Mouse (Mus musculus): ENCODE results near the gene Ano1. TPM values are rescaled to one million over a fixed set of nuclear protein-coding genes. Genes with fewer than 3 reads are reported as not detected.

Gene Ano1
- total RNA-seq, 2 experiments from 2014 or later, result 2.9 to 3.3 TPM

DNA sequence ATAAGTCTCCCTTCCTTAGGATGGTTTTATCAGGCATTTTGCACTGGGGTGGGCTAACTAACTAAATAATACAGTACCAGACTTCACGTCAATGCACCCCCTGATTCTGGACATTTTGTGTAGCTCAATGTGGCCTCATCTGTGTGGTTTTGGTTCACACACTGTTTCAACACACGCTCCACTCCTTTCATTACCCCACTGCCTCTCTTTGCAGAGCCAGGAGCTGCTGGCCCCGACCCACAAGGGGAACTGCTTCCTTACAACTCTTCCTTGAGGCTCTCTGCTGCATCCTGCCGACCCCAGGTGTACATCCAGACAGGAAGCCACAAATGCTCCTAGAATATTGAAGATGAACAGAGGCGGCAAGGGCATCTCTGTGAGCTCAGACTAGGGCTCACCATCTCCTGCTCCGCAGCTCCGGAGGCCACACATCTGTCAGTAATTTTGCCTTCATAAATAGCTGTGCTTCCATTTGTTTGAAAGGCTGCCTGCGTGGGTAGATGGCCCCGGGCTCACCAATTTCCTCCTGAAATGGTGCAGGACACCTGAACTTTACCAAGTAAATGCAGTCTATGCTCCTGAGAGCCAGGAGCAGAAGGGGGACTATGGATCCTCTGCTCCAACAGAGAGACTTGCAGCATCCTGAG, 17.8 kb upstream of the Ano1 start:
- intact Hi-C loops (cut with DNase I), result no loop called here
- DNase-seq (ENCODE audit: low spot score in 2 of 2), result no peak

DNA sequence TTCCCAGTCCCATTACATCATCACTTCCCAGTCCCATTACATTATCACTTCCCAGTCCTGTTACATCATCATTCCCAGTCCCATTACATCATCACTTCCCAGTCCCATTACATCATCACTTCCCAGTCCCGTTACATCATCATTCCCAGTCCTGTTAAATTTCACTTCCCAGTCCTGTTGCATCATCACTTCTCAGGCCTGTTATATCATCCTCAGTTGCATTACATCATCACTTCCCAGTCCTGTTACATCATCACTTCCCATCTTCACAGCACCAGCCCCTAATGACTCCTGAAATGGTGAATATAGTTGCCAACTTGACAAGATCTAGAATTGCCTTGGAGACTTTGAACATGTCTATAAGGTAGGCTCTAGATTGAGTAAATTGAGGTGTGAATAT, 17.1 kb upstream of the Ano1 start:
- no peak for DNase-seq (ENCODE audit: low spot score in 2 of 2)
- intact Hi-C loops (cut with DNase I), result no loop called here

DNA sequence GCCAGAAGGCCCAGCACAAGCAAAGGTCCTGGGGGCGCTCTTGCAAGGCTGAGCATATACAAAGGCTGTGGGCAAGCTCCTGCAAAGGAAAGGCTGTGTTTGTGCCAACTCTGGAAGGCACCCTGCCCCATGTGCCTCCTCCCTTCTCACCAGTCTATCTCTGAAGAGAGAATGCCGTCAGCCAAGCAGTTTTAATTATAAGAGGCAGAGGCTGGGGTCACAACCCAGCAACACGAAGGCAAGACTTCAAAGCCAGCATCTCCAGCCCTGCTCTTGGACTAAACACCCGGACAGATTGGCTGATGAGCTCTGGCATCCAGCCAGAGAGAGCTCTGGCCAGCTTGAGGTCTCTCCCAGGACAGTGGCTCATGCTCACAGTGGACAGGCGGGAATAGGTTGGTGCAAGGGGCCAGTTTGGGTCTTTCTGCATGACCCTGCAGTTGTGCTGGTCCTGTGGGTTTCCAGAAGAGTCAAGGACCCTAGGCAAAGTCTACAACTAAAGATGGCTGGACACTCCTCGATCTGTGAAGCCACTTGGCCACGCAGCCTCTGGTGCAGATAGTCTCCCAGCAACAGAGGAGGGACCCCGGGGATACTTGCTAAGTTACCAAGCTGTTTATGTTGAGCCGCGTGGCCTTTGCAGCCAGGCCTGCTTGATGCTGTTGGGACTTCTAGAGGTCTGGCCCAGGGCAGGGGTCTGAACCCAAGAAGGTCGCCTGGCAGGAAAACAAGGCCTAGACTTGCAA, 12.9 kb upstream of the Ano1 start:
- DNase-seq (ENCODE audit: low spot score in 2 of 2), result no peak
- intact Hi-C loops (cut with DNase I), result no loop called here

DNA sequence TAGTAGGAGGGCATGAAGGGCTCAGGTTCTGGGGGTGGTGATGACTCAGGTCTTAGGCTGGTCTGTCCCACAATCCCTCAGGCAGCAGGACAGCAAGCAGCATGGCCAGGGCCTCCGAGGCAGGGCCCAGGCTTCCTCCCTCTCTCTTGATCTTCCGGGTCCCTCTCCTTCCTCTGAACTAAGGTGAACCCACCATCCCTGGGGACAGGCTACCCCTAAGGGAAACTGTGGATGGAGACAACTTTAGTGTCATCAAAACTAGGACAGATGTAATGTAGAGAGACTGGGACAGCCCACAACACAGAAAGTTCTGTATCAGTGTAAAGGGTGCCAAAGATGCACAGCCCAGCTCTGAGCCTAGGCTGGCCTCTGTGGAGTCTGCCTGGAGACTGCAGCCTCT, 12.2 kb upstream of the Ano1 start:
- no peak for DNase-seq (ENCODE audit: low spot score in 2 of 2)
- intact Hi-C loops (cut with DNase I), result no loop called here

DNA sequence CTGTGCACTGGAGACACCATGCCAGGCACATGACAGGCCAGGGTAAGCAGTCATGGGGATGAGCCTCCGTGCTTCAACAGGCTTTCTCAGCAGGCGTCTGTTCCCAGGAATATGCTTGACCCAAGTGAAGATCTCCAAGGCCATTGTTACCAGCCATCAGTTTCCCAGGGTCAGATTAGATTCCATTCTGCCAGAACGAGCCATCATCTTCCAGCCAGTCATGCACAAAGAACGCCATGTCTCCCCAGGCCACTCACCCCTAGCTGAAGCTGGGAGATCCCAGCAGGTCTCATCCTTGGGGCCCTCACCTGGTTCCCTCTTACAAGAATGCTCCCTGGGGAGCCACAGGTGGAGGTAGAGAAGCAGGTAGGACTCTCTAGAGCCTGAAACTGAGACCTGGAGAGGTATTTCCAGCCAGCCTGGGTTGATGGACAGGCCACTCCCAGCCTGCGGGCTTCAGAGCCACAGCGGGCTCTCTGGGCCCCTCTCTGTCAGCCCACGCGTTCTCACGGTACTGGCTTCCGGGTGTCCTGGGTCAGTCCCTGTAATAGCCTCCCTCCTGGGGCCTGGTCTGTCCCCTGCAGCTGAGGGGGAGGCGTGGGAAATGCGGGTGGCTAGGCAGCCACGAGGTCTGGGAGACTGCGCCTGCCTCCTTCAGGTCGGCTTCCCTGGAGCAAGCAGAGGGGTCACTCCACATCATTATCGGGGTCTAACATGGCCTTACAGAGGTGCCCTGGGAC, 10.9 kb upstream of the Ano1 start:
- no peak for DNase-seq (ENCODE audit: low spot score in 2 of 2)
- intact Hi-C loops (cut with DNase I), result no loop called here

DNA sequence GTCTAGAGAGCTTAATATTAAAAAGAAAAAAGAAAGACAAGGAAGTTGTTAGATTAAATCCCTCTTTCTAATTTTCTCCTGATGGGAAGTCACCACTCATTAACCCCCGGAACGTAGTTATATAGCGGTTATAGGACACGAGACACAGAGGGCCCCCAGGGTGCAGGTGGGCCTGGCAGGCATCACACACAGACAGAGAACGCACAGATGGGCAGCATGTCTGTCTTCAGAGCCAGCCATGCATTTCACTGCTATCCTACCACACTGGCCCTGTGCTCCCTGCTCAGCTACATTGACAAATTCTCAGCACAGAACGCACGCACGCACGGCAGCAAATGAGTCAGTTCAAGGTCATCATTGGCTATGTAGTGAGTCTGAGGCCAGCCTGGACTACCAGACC, 8.5 kb upstream of the Ano1 start:
- intact Hi-C loops (cut with DNase I), result no loop called here
- DNase-seq (ENCODE audit: low spot score in 2 of 2), result no peak

DNA sequence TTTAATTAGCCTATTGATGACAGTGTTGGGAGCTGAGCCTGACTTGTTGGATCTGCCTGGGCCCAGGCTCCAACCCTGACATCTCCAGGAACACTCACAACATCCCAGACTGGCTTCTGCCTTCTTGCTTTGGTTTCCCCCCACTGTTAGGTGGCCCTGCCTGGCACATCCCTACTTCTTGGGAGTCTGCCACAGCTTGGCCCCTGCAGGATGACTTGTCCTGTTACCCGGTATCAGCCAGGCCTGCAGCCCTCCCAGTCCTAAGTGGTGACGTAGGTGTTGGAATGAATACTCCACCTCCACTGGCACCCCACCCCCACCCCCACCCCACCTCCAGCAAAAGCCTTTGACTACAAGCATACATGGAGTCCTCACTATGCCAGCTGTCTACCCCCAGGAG, 7.7 kb upstream of the Ano1 start:
- intact Hi-C loops (cut with DNase I), result no loop called here
- no peak for DNase-seq (ENCODE audit: low spot score in 2 of 2)

DNA sequence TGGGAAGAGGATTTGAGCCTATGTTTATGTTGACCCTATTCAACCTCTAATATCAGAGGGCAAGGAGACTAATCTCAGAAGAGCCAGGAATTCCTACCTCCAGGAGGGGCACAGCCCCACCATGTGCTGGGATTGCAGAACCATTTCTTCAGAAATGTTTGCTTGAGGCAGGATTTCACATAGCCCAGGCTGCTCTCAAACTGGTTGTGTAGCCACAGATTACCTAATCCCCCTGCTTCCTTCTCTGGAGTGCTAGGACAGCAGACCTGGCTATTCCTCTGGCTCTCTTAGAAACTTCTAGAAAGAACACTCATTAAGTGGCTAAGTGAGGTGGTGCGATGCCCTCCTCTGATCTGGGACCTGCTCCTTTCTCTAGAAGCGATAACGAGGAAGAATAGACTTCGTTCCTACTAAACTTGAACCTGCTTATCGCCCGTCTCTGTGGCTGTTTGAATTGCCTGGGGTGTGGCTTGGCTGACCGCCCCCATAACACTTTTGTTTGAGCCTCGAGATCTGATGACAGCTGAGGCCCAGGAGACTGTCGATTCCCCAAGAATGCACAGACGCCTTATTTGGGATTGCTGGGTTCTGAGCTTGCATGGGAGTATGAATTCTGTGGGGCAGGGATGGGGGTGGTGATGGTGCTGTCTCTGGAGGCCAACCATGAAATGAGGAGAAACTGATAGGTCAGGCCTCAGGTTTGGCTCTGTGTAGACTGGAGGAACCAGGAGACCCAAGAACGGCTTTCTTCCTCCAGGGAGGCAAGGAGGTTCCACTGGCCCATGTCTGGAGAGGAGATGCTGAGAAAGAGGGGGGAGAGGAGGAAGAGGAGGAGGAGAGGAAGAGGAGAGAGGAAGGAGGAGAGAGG, 4.0 kb upstream of the Ano1 start:
- intact Hi-C loops (cut with DNase I), result no loop called here
- DNase-seq (ENCODE audit: low spot score in 2 of 2), result no peak

DNA sequence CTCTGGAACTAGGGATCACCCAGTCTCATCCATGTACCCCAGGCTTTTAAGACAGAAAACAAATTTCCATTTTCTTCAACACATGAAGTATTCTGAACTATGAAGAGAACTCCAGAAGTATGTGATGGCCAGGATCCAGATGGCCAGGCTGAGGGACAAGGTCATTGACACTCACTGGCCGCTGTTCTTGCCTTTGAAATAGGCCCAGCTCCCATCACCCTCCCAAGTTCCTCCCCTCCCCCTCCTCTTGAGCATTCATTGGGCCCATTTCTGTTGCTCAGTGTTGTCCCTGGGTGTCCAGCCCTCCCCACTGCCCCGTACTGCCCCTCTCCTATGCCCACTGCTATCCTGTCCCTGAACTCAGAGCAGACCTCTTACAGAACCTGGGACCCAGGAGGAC, 2.9 kb upstream of the Ano1 start:
- intact Hi-C loops (cut with DNase I), result no loop called here

DNA sequence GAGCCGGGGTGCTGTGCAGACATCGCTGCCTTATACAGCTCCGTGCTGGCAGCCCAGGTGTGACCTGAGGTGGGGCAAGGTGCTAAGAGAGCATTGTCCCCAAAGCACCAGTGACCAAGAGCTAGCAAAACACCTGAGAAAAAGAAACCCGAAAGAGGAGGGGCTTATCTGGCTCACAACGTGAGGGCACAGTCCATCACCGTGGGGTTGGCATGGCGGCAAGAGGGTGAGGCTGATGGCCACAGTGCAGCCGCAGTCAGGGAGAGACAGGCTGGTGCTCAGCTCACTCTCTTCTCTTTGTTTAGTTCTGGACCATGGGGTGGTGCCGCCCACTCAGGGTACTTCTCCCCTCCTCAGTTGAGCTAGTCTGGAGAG, 1.9 kb upstream of the Ano1 start:
- DNase-seq (ENCODE audit: low spot score in 2 of 2), result no peak
- intact Hi-C loops (cut with DNase I), result no loop called here

More for the DNA sequence above, 2.9 kb upstream of the Ano1 start:
- DNase-seq (ENCODE audit: low spot score in 2 of 2), result no peak

DNA sequence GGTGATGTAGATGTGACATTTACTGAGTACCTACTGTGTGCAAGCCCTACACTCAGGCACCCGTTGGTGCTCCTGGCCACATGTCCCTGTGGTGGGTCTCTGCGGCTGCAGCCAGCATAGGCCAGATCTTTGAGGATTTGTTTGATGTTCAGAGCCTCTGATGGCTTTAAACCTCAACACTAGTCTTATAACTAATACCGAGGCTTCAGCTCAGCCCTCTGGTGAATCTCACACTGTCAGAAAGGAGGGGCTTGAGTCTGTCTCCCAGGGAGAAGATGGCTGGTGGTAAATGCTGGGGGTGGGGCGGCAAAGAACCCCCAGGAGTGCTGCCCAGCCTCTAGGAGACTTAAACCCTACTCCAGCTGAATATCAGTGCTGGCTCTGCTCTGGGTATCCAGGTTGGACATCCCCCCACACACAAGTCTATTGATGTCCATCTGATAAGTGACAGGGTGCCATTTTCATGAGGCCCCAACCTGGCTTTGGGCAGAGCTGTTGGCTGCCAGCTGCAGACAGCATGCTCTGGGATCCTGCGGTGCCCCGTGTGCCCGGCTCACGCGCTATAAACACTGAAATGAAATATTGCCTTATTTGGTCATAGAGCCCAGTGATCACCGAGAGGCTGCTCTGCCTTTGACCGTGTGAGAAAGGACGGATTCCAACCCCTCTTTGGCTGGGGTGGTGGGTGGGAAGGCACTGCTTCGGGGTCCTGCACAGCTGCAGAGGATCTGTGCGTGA, 1.3 kb upstream of the Ano1 start:
- no peak for DNase-seq (ENCODE audit: low spot score in 2 of 2)
- intact Hi-C loops (cut with DNase I), result no loop called here

DNA sequence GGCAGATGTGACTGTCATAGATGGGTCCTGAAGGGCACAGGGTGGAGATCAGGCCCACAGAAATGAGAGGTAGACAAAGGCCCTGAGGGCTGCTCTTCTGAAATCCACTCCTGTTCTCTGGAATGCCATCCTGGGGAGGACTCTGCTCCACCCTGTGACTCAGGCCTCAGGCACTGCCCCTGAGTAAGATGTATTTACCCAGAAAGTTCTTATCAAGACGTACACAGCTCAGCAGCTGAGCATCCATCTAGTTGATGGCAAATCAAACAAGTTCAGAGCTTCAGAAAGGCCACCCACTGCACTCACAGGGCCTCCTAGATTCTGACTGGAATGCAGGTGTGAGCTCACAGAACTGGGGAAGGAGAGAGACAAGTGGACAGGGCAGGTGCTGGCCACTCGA, 4.0 kb downstream of the Ano1 start:
- DNase-seq (ENCODE audit: low spot score in 2 of 2), result no peak
- intact Hi-C loops (cut with DNase I), result no loop called here

DNA sequence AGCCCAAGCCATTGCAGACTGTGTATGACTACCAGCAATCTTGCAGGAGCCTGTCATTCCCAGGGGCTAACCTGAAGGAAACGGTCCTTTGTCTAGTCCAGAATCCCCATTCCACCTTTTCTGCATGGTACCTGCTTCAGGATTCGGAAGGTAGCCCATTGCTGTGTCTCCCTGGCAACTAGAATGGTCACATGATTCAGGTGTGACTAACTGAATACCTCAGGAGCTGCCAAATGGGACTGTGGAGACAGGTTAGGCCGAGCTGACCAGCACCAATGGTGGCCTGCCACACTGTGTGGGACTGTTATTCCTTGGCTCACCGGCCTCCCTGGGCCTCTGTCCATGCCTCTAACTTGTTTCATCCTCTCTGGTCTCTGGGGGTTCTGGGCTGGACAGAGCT, 5.3 kb downstream of the Ano1 start:
- no peak for DNase-seq (ENCODE audit: low spot score in 2 of 2)
- intact Hi-C loops (cut with DNase I), result no loop called here

DNA sequence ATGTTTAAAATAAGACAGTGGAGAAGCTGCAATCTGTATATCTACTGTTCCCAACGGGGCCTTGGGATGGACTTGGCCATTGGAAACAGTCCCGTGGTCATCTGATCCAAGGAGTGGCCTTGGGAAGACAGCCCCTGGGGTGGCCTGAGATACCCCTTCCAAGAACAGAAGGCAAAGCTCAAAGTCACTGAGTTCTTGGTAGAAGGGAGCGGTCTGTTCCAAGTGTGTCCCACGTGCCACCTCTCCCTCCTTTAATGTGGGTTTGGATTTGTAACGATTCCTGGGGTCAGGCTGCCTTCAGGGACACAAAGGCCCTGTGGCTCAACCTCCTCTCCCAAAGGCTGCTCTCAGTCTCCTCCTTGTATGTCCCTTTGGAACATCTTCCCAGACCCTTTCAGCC, 7.9 kb downstream of the Ano1 start:
- no peak for DNase-seq (ENCODE audit: low spot score in 2 of 2)
- intact Hi-C loops (cut with DNase I), result no loop called here

DNA sequence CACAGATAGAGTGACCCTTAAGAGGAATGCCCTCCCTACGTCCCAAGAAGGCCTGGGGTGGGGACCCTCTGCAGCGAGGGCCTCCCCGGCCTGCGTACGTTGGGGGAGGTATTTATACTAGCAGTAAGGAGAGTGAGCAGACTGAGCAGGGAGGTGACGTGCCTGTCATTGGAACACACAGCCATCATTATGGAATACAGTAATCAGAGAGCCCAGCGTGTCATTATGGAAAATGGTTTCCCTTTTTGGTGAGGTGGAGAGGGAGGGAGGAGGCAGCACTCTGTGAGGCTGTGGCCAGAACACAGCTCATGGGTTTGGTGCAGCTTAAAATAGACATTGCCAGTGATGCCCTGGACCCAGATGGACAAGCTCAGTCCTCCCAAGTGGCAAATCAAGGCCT, 11.1 kb downstream of the Ano1 start:
- intact Hi-C loops (cut with DNase I), result no loop called here
- no peak for DNase-seq (ENCODE audit: low spot score in 2 of 2)

DNA sequence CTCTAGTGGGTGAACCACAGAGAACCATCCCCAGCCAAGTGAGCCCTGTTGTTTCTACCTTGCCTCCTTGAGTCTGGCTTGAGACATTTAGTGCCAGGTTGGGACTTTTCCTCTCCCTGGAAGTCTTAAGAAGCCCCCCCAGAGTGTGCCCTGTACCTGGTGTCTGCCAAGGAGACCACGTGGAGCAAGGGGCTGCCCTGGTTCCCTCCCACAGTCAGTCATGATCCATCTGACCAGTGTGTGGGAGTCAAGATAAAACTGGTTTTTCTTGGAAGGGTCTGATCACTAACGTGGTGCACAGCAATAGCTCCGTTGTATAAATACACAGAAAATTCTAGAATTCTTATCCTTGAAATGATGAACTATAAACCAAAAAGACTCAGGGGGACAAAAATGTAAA, 12.0 kb downstream of the Ano1 start:
- no peak for DNase-seq (ENCODE audit: low spot score in 2 of 2)
- intact Hi-C loops (cut with DNase I), result no loop called here

DNA sequence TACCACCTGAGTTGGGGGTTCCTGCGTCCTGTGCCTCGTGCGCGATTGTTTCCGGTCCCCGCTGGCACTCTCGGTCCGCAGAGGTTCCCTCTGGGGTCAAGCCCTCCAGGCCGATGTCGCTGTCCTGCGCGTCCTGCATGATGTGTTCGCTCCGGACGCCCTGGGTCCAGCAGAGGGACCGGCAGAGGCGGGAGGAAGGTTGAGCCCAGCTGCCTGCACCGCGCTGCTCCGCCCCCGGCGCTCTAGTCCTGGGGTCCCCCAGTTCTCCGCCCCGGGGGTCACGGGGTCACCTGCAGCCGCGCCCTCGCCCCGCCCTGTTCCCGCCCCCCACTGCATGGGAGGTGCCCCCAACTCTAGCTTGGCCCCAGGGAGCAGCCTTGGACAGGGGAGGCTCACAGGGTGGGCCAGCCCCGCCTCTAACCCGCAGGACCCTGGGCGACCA, 13.4 kb downstream of the Ano1 start:
- no peak for DNase-seq (ENCODE audit: low spot score in 2 of 2)
- intact Hi-C loops (cut with DNase I), result no loop called here

DNA sequence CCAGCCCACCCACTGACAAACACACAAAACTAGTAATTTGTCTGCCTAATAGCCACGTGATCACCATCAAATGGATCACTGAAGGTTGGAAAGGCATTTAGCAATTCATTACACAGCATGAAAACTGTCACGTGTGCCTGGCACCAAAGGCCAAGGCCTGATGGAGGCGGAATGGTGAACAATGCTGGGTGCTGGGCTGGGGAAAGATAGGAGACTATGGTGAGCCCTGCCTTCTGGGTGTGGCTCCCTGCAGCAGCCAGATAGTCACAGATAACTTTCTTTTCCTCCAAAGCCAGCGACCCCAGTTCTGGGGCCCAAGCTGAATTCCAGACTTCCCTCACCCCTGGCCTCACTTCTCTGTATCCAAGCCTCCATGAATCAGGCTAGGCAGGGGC, 19.9 kb downstream of the Ano1 start:
- intact Hi-C loops (cut with DNase I), result no loop called here
- no peak for DNase-seq (ENCODE audit: low spot score in 2 of 2)

DNA sequence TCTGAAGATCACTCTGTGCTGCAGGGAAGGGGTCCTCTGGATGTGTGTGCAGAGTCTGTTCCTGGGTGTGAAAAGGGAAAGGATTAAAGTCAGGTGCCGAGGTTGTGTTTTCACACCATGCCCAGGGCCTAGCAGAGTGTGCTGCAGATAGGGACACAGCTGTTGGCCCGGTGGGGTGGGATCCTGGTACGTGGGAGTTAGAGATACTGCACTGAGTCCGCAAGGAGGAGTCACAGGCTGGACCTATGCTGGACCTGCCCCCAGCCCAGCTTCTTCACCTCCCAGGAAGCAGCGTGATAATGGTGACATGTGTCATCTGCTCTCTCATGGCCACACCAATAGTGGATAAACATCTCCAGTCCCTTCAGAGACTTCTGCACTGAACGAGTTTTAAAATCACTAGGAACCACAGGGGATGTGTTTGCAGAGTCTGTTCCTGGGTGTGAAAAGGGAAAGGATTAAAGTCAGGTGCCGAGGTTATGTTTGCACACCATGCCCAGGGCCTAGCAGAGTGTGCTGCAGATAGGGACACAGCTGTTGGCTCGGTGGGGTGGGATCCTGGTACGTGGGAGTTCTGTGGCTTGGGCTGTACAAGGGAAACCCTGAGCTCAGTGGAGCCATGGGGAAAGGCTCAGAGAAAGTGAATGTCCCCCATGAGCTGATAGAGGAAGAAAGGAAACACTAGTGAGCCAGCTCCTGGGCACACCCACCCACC, 20.4 kb downstream of the Ano1 start:
- intact Hi-C loops (cut with DNase I), result no loop called here
- DNase-seq (ENCODE audit: low spot score in 2 of 2), result no peak

Measured in left cerebral cortex, postnatal 36 days (tissue).